ENCODE assay signal across 8 mouse cellular contexts in genomic region chr19:41800986-41801741, GRCm38 (mm10). TPM values are rescaled to one million over a fixed set of nuclear protein-coding genes. Genes with fewer than 3 reads are reported as not detected.
A peak's percentile ranks its signal among the peaks of the same experiment; 100 is the strongest.
DNase-seq lines count a peak whose midpoint lies in the region; ATAC-seq and TF ChIP-seq lines count a peak whose summit lies in the region.

No protein-coding gene starts in this region.

- 0 out of 2 replicates have a peak overlapping the region, but pooled peaks have one; percentile 43 for H3K27ac ChIP-seq in kidney, postnatal 0 days
- H3K27ac ChIP-seq in embryonic facial prominence, embryonic 10.5 days (replicated peaks), result peak overlapping the region; percentile 95
- peak overlapping the region; percentile 68 for H3K27ac ChIP-seq in hindbrain, embryonic 14.5 days
- peak overlapping the region; percentile 70 for H3K27ac ChIP-seq in midbrain, embryonic 15.5 days

- no peak for TF ChIP-seq CTCF in kidney, postnatal 0 days (IDR thresholded peaks at IDR 0.05; ENCODE audit: low read depth)

- peak overlapping the region; percentile 83 for H3K9ac ChIP-seq in kidney, postnatal 0 days (ENCODE audit: low read depth, low read length)
- peak overlapping the region; percentile 74 for H3K9ac ChIP-seq in hindbrain, embryonic 14.5 days
- peak overlapping the region; percentile 71 for H3K9ac ChIP-seq in midbrain, embryonic 15.5 days

- H3K9me3 ChIP-seq in kidney, postnatal 0 days (replicated peaks; ENCODE audit: low read length), result no peaks in the 10 kb centered on the region
- peaks cover 7% of the 10 kb centered on the region for H3K9me3 ChIP-seq in embryonic facial prominence, embryonic 10.5 days
- no peaks in the 10 kb centered on the region for H3K9me3 ChIP-seq in hindbrain, embryonic 14.5 days (ENCODE audit: control insufficient read depth, low read length)
- H3K9me3 ChIP-seq in midbrain, embryonic 15.5 days, result no peaks in the 10 kb centered on the region

- ATAC-seq in kidney, postnatal 0 days (replicated peaks; ENCODE audit: low FRiP score, low read depth), result no peak
- ATAC-seq in hindbrain, embryonic 14.5 days (ENCODE audit: low FRiP score), result no peak; the same call in 1 of the 2 replicates
- no peak for ATAC-seq in midbrain, embryonic 15.5 days (replicated peaks)

- no peaks in the 10 kb centered on the region for H3K27me3 ChIP-seq in kidney, postnatal 0 days (ENCODE audit: insufficient read depth, low read length)
- no peaks in the 10 kb centered on the region for H3K27me3 ChIP-seq in embryonic facial prominence, embryonic 10.5 days (replicated peaks; ENCODE audit: low read depth, poor library complexity, severe bottlenecking)
- no peaks in the 10 kb centered on the region for H3K27me3 ChIP-seq in hindbrain, embryonic 14.5 days (ENCODE audit: control insufficient read depth, insufficient read depth, low read length)
- no peaks in the 10 kb centered on the region for H3K27me3 ChIP-seq in midbrain, embryonic 15.5 days (replicated peaks)

- H3K4me1 ChIP-seq in kidney, postnatal 0 days (replicated peaks; ENCODE audit: insufficient read depth, low read length), result no peaks in the 10 kb centered on the region; the same call in 1 of the 2 replicates
- H3K4me1 ChIP-seq in embryonic facial prominence, embryonic 10.5 days, result peaks cover 33% of the 10 kb centered on the region
- no peaks in the 10 kb centered on the region; the same call in 1 of the 2 replicates for H3K4me1 ChIP-seq in hindbrain, embryonic 14.5 days (replicated peaks; ENCODE audit: control insufficient read depth, insufficient read depth, low read length)
- H3K4me1 ChIP-seq in midbrain, embryonic 15.5 days, result peaks cover 17% of the 10 kb centered on the region

- DNase-seq in kidney, postnatal 0 days (ENCODE audit: low spot score), result no peak
- DNase-seq in kidney, postnatal 10 days, result no peak
- DNase-seq in embryonic facial prominence, embryonic 10.5 days (ENCODE audit: low spot score), result no peak
- peak; percentile 43 for DNase-seq in hindbrain, embryonic 14.5 days (ENCODE audit: low spot score)
- no peak for DNase-seq in gastrocnemius, adult 18-20 months (ENCODE audit: low spot score)
- DNase-seq in c-Kit-positive CD71-positive TER-119-positive erythroid progenitor cells, embryonic 14.5 days (ENCODE audit: low spot score), result no peak
- DNase-seq in kidney, postnatal 14 days, result no peak

- peak overlapping the region; percentile 83 for H3K4me3 ChIP-seq in kidney, postnatal 0 days (replicated peaks; ENCODE audit: low read depth, low read length)
- peak overlapping the region; percentile 87 for H3K4me3 ChIP-seq in embryonic facial prominence, embryonic 10.5 days
- peak overlapping the region; percentile 89 for H3K4me3 ChIP-seq in hindbrain, embryonic 14.5 days (replicated peaks; ENCODE audit: low read length)
- peak overlapping the region; percentile 96 for H3K4me3 ChIP-seq in midbrain, embryonic 15.5 days

- peak overlapping the region; percentile 76 for H3K4me2 ChIP-seq in kidney, postnatal 0 days (ENCODE audit: low read length)
- peak overlapping the region; percentile 79 for H3K4me2 ChIP-seq in hindbrain, embryonic 14.5 days (replicated peaks)
- H3K4me2 ChIP-seq in midbrain, embryonic 15.5 days, result peak overlapping the region; percentile 75

- H3K36me3 ChIP-seq in kidney, postnatal 0 days (ENCODE audit: insufficient read depth, low read length), result no peaks in the 10 kb centered on the region
- H3K36me3 ChIP-seq in embryonic facial prominence, embryonic 10.5 days (replicated peaks), result no peaks in the 10 kb centered on the region; the same call in 1 of the 2 replicates
- no peaks in the 10 kb centered on the region for H3K36me3 ChIP-seq in hindbrain, embryonic 14.5 days (replicated peaks; ENCODE audit: control insufficient read depth, insufficient read depth)
- H3K36me3 ChIP-seq in midbrain, embryonic 15.5 days (replicated peaks), result no peaks in the 10 kb centered on the region

- 2% methylated on average over 26 of the region's 26 CpGs for whole genome bisulfite sequencing in kidney, postnatal 0 days
- WGBS in embryonic facial prominence, embryonic 10.5 days, result 9% methylated on average over 26 of the region's 26 CpGs
- WGBS in hindbrain, embryonic 14.5 days, result 4% methylated on average over 26 of the region's 26 CpGs
- 3% methylated on average over 26 of the region's 26 CpGs for WGBS in midbrain, embryonic 15.5 days

RNA-seq across cellular contexts. Expression of gene Arhgap19, which starts 0.7 kb away (rescaled TPM):
- 9.1 and 9.5 TPM in 2 replicates for polyA plus RNA-seq in kidney, postnatal 0 days (2015; fragmentation: Nextera tagmentation; extraction: Ambion mirVana)
- 45.2 and 46.2 TPM in 2 replicates for polyA plus RNA-seq in embryonic facial prominence, embryonic 10.5 days (2016; fragmentation: Nextera tagmentation; extraction: Ambion mirVana)
- 6.7 and 6.8 TPM in 2 replicates for polyA plus RNA-seq in hindbrain, embryonic 14.5 days (2014; fragmentation: Nextera tagmentation; extraction: Ambion mirVana)
- 5.2 and 6.2 TPM in 2 replicates for polyA plus RNA-seq in midbrain, embryonic 15.5 days (2015; fragmentation: Nextera tagmentation; extraction: Ambion mirVana)
- 1 to 10 TPM; 8.0 to 8.1 TPM for total RNA-seq in gastrocnemius, adult 18-20 months (2021)

RNA-seq across cellular contexts. Expression of gene Frat1, which starts 28.6 kb away (rescaled TPM):
- 11.1 and 11.4 TPM in 2 replicates for polyA plus RNA-seq in kidney, postnatal 0 days (2015; fragmentation: Nextera tagmentation; extraction: Ambion mirVana)
- 9.1 and 9.2 TPM in 2 replicates for polyA plus RNA-seq in embryonic facial prominence, embryonic 10.5 days (2016; fragmentation: Nextera tagmentation; extraction: Ambion mirVana)
- polyA plus RNA-seq in hindbrain, embryonic 14.5 days (2014; fragmentation: Nextera tagmentation; extraction: Ambion mirVana), result 19.1 and 23.4 TPM in 2 replicates
- polyA plus RNA-seq in midbrain, embryonic 15.5 days (2015; fragmentation: Nextera tagmentation; extraction: Ambion mirVana), result 30.1 and 30.9 TPM in 2 replicates
- 1 to 10 TPM; 3.5 to 6.2 TPM for total RNA-seq in gastrocnemius, adult 18-20 months (2021)

RNA-seq across cellular contexts. Expression of gene Frat2, which starts 46.8 kb away (rescaled TPM):
- 5.8 and 7.2 TPM in 2 replicates for polyA plus RNA-seq in kidney, postnatal 0 days (2015; fragmentation: Nextera tagmentation; extraction: Ambion mirVana)
- polyA plus RNA-seq in embryonic facial prominence, embryonic 10.5 days (2016; fragmentation: Nextera tagmentation; extraction: Ambion mirVana), result 3.8 and 4.3 TPM in 2 replicates
- polyA plus RNA-seq in hindbrain, embryonic 14.5 days (2014; fragmentation: Nextera tagmentation; extraction: Ambion mirVana), result 5.4 and 5.5 TPM in 2 replicates
- polyA plus RNA-seq in midbrain, embryonic 15.5 days (2015; fragmentation: Nextera tagmentation; extraction: Ambion mirVana), result 9.5 and 9.7 TPM in 2 replicates
- 10 to 100 TPM in 1 of 2 experiments, 1 to 10 TPM in 1; 6.6 to 12.4 TPM for total RNA-seq in gastrocnemius, adult 18-20 months (2021)

RNA-seq across cellular contexts. Expression of gene Slit1, which starts 57.7 kb away (rescaled TPM):
- 3.2 and 3.4 TPM in 2 replicates for polyA plus RNA-seq in kidney, postnatal 0 days (2015; fragmentation: Nextera tagmentation; extraction: Ambion mirVana)
- 2.3 and 3.9 TPM in 2 replicates for polyA plus RNA-seq in embryonic facial prominence, embryonic 10.5 days (2016; fragmentation: Nextera tagmentation; extraction: Ambion mirVana)
- 31.7 and 36.4 TPM in 2 replicates for polyA plus RNA-seq in hindbrain, embryonic 14.5 days (2014; fragmentation: Nextera tagmentation; extraction: Ambion mirVana)
- 23.9 and 26.7 TPM in 2 replicates for polyA plus RNA-seq in midbrain, embryonic 15.5 days (2015; fragmentation: Nextera tagmentation; extraction: Ambion mirVana)
- 1 to 10 TPM in 1 of 2 experiments, under 1 TPM in 1; 0.50 to 1.2 TPM for total RNA-seq in gastrocnemius, adult 18-20 months (2021)

Comparison
In these comparisons a context has a peak if more than half of its experiments do, and no peak if none do; other contexts are left out.
1. H3K27ac ChIP-seq: peak in every context shown above with its lines; median percentile 95 in embryonic facial prominence, embryonic 10.5 days; 70 in midbrain, embryonic 15.5 days; 68 in hindbrain, embryonic 14.5 days; 43 in kidney, postnatal 0 days.